Mouse (Mus musculus): ENCODE measurements around the gene Vmn1r217. TPM values are rescaled to one million over a fixed set of nuclear protein-coding genes. Genes with fewer than 3 reads are reported as not detected.
"Not testable (repeated sequence)": the region's sequence is repeated elsewhere in the genome, so short reads cannot be mapped to it uniquely, and the experiment has no call there.

Vmn1r217 gene
- not detected in 2 replicates for total RNA-seq (2015; ENCODE audit: low replicate concordance)
- not detected in 2 replicates for total RNA-seq (2017; ENCODE audit: low replicate concordance)

DNA sequence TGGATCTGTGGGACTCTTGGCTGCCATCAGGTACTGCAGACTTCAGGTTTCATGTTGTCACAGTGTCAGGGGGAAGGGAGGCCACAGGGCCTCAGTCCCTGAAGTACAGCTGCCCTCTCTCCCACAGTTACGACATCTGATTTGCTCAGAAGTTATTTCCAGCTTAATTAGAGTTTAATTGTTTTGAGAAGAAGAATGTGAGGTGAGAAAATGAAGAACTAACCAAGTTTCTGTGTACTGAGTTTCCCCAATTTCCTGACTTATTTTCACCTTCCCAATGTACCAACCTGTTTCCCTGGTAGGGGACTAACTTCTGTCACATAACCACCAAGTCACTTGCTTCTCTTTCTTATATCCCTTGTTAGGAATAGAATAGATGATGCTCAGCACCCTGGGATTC is at the start of gene Vmn1r217:
Gene Vmn1r217, minus strand, starts transcription at position 101 of the 400 bp plus-strand sequence.
- ATAC-seq (replicated peaks; ENCODE audit: low FRiP score, poor library complexity, severe bottlenecking): not testable (repeated sequence)

DNA sequence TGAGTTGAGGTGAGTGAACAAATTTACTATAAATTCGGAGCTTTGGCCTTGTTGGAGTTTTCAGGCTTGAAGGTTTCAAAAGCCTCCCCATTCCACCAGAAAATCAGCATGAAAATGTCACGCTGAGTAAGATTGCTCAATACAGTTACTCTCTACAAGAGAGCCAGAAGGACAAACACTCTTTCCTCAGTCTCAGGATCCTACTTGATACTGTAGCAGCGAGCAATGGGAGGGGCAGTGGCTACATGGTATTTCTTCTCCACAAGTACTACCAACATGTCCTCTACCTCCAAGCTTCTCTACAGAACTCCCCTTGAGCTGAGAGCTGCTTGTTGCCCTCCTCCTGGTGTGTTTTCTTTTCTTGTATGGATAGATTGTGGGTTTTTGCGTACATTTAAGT is 48.4 kb upstream of the Vmn1r217 start:
- not testable (repeated sequence) for ATAC-seq (replicated peaks; ENCODE audit: low FRiP score, poor library complexity, severe bottlenecking)

DNA sequence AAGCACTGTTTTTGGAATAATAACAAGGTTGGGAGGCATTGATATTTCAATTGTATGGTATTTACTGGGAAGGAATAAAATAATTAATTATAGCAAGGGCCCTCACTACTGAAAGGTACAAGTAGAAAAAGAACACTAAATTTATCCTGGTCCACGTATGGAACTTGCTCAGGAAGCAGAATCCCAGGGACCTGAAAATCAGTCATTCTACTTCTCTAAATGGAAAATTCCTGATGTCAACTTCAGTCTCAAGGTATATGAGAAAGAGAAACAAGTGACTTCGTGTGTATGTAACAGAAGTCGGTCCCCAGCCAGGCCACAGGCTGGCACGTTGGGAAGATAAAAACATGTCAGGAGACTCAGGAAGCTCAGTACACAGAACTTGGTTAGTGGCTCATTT is 41.0 kb upstream of the Vmn1r217 start, which contains the start of gene Vmn1r219:
Gene Vmn1r219, plus strand, starts transcription at position 301 of the 400 bp plus-strand sequence.
- ATAC-seq (replicated peaks; ENCODE audit: low FRiP score, poor library complexity, severe bottlenecking): no peak

DNA sequence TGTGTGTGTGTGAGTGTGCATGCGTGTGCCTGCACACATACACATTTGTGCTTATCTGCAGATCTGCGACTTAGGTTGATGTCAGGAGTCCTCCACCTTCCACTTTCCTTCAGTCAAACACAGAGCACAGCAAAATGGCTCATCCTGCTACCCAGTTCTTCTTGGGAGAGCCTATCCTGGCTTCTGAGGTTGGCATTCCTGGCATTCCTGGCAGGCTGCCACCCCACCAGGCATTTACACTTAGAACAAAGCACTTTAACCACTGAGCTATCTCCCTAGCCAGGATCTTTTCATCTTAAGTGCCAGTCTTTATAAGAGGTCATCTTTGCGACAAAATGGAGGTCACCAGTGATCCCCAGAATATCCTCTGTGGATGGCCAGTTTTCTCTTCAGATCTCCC is 39.8 kb upstream of the Vmn1r217 start:
- ATAC-seq (replicated peaks; ENCODE audit: low FRiP score, poor library complexity, severe bottlenecking): no peak

DNA sequence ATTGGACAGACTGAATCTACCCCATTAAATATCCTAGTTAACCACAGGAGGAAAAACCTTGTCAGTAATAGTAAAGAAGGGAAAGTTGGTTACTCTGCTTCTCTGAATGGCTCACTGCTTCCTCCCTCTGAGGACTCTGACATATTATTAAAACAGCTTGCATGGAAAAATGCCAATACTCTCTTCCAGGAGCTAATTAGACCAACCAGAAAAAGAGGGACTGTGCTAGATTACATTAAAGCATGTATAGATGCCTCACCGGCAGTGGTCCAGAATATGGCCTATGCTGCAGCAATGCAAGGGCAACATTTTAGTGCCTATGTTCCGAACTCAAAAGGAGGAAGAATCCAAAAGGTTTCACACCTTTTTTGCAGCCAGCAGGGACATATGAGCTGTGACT is 20.9 kb upstream of the Vmn1r217 start:
- ATAC-seq (replicated peaks; ENCODE audit: low FRiP score, poor library complexity, severe bottlenecking): no peak

DNA sequence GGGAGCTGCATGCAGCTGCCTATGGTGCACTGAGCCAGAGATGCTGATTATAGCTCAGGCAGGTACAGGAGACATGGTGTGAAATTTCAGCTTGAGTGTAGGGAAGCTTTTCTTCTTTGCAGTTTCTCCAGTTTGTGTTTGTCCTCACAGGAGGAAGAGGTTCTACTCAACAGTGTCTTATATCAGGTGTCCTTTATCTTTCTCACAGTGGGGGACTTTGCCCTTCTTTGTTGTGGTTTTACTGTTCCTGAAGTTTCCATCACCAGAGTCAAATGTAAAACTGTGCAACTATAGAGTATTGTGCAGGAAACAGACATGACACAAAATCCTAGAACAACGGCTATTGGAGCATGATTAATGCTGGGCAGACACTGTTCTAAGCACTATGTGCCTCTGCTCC is 15.5 kb upstream of the Vmn1r217 start:
- no peak for ATAC-seq (replicated peaks; ENCODE audit: low FRiP score, poor library complexity, severe bottlenecking)

DNA sequence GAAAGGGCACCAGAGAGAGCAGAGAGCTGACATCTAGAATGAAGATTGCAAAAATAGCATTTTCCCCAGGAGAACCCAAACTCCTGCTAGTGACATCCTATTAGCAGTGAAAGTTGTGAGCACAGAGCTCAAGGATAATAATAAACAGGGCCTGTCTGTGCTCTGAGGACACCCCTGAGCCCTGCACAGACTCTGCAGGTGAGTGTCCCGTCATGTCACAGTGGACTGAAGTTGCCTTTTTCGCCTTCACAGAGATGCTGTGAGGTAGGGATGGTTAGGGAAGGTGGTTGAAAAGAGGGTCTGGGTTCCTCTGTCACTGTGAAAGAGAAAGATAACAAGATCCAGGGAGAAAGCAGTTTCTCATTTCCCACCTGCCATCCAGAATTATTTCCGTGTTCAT is 15.1 kb upstream of the Vmn1r217 start, which contains the start of gene Vmn1r218:
Gene Vmn1r218, plus strand, starts transcription at position 57 of the 400 bp plus-strand sequence.
- ATAC-seq (replicated peaks; ENCODE audit: low FRiP score, poor library complexity, severe bottlenecking): no peak

DNA sequence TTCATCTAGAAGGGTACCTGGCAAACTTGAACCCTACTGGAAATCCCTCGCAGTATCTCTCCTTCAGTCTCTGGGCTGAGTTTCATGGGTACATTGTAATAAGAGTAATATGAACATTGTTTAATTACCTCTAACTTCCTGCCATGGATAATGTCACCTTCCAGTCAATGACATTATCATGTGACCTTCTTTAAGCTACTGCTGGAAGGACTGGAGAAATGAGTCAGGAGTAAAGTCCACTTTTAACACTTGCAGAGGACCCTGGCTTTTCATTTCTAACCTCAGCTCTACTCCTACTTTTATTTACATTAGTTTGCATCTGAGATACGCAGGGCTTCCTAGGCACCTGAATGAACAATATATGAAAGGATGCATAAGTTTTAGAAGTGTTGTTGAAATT is 2.6 kb upstream of the Vmn1r217 start:
- ATAC-seq (replicated peaks; ENCODE audit: low FRiP score, poor library complexity, severe bottlenecking): no peak

DNA sequence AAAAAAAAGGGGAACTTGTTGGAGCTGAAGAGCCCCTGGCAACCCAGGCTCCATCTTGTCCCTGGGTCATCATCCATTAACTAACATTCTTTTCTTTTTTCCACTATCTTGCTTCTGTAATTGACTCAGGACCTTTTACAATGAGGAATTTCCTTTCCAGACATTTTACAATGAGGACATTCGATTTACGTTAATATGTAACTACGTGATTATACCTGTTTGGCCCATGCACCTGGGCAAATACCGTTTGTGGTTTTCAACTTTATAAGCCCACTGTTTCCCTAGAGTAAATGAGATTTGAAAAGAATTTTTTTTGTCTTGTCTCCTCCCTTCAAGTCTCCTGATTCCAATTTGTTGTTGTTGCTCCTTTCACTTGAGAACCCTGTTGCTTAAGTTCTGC is 23.6 kb downstream of the Vmn1r217 start:
- ATAC-seq (replicated peaks; ENCODE audit: low FRiP score, poor library complexity, severe bottlenecking): no peak

DNA sequence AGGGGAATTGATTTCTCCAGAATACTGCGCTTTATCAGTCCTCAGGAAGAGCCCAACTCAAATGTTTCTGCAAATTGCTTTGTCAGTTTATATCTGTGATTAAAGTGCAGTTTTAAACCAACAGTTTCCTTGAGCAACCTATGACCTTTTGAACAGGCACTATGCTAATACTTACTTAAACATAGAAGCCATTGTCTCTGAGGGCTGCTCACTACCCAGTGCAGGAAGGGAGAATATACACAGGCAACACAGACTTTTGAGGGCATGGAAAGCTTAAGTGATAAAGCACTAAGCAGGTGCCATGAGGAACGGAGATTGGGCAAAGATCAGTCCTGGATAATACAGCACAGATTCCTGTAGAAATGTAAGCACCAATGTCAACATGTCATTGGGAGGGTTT is 48.7 kb downstream of the Vmn1r217 start:
- ATAC-seq (replicated peaks; ENCODE audit: low FRiP score, poor library complexity, severe bottlenecking): no peak

DNA sequence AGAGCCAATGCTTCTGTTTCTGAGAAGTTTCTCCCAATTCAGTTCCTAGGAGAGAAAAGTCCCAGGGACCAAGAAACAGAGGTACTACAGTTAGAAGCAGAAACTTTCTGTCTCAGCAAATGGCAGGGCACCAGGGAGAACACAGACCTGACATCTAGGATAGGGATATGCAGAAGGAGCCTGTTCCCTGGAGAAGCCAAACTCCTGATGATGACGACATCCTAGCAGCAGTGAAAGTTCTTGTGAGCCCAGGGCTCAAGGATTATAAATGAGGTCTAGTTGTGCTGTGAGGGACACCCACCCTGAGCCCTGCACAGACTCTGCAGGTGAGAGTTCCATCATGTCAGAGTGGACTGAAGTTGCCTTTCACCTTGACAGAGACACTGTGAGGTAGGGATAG is 50.3 kb downstream of the Vmn1r217 start, which contains the start of gene Vmn1r215:
Gene Vmn1r215, plus strand, starts transcription at position 301 of the 400 bp plus-strand sequence.
- no peak for ATAC-seq (replicated peaks; ENCODE audit: low FRiP score, poor library complexity, severe bottlenecking)

DNA sequence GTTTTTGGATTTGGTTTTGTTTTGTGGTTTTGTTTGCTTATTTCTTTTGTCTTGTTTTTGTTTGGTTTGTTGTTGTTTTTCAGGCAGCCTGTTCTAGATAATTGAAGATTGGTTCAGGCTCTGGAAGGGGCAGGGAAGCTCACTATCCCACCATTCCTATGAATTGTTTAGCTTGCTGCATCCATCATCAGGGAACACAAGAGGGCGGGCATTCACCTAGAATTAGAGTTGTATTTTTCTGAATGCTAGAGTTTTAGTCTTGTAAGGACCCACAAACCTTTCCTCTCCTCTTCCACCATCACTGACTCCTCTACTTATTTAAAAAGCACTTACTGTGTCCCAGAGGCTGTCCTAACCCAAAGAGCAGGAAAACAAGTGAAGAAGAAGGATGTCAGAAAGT is 60.2 kb downstream of the Vmn1r217 start:
- no peak for ATAC-seq (replicated peaks; ENCODE audit: low FRiP score, poor library complexity, severe bottlenecking)

Other genes starting within 250 kb of the Vmn1r217 start
- not detected in 2 replicates for gene Vmn1r212, start 234.0 kb downstream of the Vmn1r217 start, total RNA-seq (2015; ENCODE audit: low replicate concordance)
- gene Vmn1r212, start 234.0 kb downstream of the Vmn1r217 start, total RNA-seq (2017; ENCODE audit: low replicate concordance): not detected in 2 replicates
- not detected in 2 replicates for gene Vmn1r213, start 110.6 kb downstream of the Vmn1r217 start, total RNA-seq (2015; ENCODE audit: low replicate concordance)
- gene Vmn1r213, start 110.6 kb downstream of the Vmn1r217 start, total RNA-seq (2017; ENCODE audit: low replicate concordance): not detected in 2 replicates
- not detected in 2 replicates for gene Vmn1r214, start 87.8 kb downstream of the Vmn1r217 start, total RNA-seq (2015; ENCODE audit: low replicate concordance)
- not detected in 2 replicates for gene Vmn1r214, start 87.8 kb downstream of the Vmn1r217 start, total RNA-seq (2017; ENCODE audit: low replicate concordance)
- gene Vmn1r215, start 50.2 kb downstream of the Vmn1r217 start, total RNA-seq (2015; ENCODE audit: low replicate concordance): not detected in 2 replicates
- not detected in 2 replicates for gene Vmn1r215, start 50.2 kb downstream of the Vmn1r217 start, total RNA-seq (2017; ENCODE audit: low replicate concordance)
- gene Vmn1r218, start 14.9 kb upstream of the Vmn1r217 start, total RNA-seq (2015; ENCODE audit: low replicate concordance): not detected in 2 replicates
- not detected in 2 replicates for gene Vmn1r218, start 14.9 kb upstream of the Vmn1r217 start, total RNA-seq (2017; ENCODE audit: low replicate concordance)
- gene Vmn1r219, start 41.1 kb upstream of the Vmn1r217 start, total RNA-seq (2015; ENCODE audit: low replicate concordance): not detected in 2 replicates
- not detected in 2 replicates for gene Vmn1r219, start 41.1 kb upstream of the Vmn1r217 start, total RNA-seq (2017; ENCODE audit: low replicate concordance)
- not detected in 2 replicates for gene Vmn1r220, start 69.7 kb upstream of the Vmn1r217 start, total RNA-seq (2015; ENCODE audit: low replicate concordance)
- gene Vmn1r220, start 69.7 kb upstream of the Vmn1r217 start, total RNA-seq (2017; ENCODE audit: low replicate concordance): not detected in 2 replicates
- gene Vmn1r221, start 95.9 kb upstream of the Vmn1r217 start, total RNA-seq (2015; ENCODE audit: low replicate concordance): not detected in 2 replicates
- not detected in 2 replicates for gene Vmn1r221, start 95.9 kb upstream of the Vmn1r217 start, total RNA-seq (2017; ENCODE audit: low replicate concordance)
- gene Vmn1r222, start 117.7 kb upstream of the Vmn1r217 start, total RNA-seq (2015; ENCODE audit: low replicate concordance): not detected in 2 replicates
- not detected in 2 replicates for gene Vmn1r222, start 117.7 kb upstream of the Vmn1r217 start, total RNA-seq (2017; ENCODE audit: low replicate concordance)
- gene Vmn1r223, start 128.9 kb upstream of the Vmn1r217 start, total RNA-seq (2015; ENCODE audit: low replicate concordance): not detected in 2 replicates
- gene Vmn1r223, start 128.9 kb upstream of the Vmn1r217 start, total RNA-seq (2017; ENCODE audit: low replicate concordance): not detected in 2 replicates